Mouse (Mus musculus): ENCODE measurements around the gene Chd1l. TPM values are rescaled to one million over a fixed set of nuclear protein-coding genes. Genes with fewer than 3 reads are reported as not detected.

The Chd1l gene
- total RNA-seq, 2 experiments from 2014 or later, result 10.2 to 10.5 TPM

DNA sequence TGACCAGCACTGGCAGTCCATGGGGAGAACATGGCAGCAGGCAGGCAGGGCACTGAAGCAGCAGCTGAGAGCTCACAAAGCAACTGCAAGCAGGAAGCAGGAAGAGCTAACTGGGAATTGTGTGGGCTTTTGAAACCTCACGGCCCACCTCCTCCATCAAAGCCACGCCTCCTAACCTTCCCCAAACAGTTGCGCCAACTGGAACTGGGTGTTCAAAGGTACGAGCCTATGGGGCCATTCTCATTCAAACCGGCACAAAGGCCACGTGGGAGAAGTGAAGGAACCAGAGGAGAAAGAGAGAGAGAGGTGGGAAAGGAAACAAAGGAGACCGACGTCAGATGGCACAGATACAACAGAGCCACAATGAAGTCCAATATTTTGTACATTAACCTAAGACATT is 63.8 kb downstream of the Chd1l start:
- intact Hi-C loops (cut with DNase I), result no loop called here
- DNase-seq (ENCODE audit: low spot score), result no peak

DNA sequence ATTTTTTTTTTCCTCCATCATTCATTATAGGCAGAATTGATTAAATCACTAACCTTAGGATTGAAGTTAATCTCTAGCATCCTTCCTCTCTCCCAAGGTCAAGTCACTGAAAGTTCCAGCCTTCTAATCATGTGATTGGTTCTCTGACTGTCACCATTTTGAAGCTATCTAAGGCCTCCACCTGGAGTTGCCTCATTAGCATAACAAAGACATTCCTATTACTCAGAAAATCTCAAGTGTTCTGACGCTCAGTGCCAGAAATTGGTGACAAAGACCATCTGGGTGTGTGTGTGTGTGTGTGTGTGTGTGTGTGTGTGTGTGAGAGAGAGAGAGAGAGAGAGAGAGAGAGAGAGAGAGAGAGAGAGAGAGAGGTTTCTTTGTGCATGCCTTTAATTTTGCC is 69.8 kb downstream of the Chd1l start:
- intact Hi-C loops (cut with DNase I), result no loop called here
- DNase-seq (ENCODE audit: low spot score), result no peak

DNA sequence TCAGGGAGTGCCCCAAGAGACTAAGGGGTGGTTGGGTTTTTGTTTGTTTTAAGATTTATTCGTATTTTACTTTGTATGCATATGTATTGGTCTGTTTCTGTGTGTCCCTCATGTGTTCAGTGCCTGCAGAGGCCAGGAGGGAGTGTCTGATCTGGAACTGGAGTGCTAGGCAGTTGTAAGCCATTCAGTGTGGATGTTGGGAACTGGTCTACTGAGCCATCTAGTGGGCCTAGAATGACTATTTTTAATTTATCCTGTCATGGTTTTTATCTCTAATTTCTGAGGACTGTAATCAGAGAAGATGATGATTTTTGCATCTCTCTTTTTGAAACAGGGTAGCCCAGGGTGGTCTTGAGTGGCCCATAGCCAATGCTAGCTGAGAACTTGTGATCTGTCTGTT is 71.4 kb downstream of the Chd1l start:
- intact Hi-C loops (cut with DNase I), result no loop called here
- DNase-seq (ENCODE audit: low spot score), result no peak

DNA sequence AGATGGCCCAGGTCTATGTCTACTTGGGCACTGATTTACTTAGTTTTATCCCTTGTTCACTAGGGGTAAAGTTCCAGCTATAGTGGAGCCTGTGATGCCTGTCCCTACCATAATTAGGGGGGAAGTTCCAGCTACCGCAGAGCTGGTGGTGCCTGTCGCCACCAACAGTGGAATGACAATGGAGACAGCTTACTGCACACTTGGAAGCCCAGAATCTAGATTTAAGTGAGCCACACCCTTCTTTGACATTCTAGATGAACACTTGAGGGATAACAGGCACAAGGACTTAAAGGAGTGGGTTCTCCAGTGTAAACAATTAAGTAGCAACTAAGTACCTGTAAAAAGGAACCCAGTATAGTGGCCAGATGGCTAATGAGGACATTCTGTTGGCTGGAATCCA is 73.0 kb downstream of the Chd1l start:
- intact Hi-C loops (cut with DNase I), result no loop called here
- DNase-seq (ENCODE audit: low spot score), result no peak

DNA sequence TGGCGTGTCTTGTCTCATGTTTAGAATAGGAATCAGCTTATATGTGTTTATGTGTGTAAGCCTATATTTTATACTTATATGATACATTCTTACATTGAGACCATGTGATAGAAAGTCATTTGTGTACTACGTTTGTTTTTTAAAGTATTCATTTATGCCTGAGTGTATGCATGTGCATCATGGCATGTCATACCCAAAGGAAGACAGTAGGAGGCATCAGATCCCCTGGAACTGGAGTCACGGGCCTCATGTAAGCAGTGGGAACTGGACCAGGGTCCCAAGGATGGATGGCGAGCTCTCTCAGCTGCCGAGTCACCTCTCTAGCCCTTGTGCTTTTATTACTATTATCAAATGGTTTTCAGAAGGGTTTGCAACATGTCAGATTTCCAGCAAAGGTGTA is 74.3 kb downstream of the Chd1l start:
- intact Hi-C loops (cut with DNase I), result no loop called here

DNA sequence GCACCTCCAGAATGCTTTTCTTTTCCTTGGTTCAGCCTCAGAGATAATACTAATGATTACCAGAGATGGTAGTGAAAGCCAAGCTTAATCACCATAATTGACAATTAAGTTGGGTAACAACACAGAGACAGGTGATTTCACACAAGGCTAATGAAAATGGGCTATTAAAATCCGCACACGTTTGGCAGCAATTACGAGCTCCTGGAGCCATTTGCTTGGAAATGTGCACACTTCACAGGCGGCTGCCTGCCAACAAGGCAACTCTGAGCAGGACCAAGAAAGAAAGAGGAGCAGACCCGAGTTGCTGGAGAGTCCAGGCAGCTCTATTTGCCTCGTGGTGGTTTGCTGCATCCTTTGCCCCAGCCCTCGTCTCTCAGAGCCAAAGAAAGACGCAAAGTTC is 84.5 kb downstream of the Chd1l start:
- no peak for DNase-seq (ENCODE audit: low spot score)
- intact Hi-C loops (cut with DNase I), result no loop called here

More for the DNA sequence above, 74.3 kb downstream of the Chd1l start:
- no peak for DNase-seq (ENCODE audit: low spot score)

DNA sequence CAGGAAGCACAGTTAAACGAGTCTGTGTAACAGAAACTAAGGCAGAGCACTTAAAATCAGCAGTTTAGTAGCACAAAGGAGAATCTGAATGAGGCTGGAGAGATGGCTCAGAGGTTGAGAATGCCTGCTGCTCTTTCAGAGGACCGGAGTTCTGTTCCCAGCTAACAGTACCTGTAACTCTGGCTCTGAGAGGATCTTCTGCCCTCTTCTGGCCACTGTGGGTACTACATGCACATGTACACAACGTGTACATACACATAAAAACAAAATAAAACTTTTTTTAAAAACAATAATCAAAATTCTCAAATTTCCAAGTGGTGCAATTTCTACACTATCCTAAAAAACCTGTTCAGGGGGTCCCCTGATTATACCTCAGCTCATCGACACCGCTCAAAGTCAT is 85.2 kb downstream of the Chd1l start:
- no peak for DNase-seq (ENCODE audit: low spot score)
- intact Hi-C loops (cut with DNase I), result no loop called here

DNA sequence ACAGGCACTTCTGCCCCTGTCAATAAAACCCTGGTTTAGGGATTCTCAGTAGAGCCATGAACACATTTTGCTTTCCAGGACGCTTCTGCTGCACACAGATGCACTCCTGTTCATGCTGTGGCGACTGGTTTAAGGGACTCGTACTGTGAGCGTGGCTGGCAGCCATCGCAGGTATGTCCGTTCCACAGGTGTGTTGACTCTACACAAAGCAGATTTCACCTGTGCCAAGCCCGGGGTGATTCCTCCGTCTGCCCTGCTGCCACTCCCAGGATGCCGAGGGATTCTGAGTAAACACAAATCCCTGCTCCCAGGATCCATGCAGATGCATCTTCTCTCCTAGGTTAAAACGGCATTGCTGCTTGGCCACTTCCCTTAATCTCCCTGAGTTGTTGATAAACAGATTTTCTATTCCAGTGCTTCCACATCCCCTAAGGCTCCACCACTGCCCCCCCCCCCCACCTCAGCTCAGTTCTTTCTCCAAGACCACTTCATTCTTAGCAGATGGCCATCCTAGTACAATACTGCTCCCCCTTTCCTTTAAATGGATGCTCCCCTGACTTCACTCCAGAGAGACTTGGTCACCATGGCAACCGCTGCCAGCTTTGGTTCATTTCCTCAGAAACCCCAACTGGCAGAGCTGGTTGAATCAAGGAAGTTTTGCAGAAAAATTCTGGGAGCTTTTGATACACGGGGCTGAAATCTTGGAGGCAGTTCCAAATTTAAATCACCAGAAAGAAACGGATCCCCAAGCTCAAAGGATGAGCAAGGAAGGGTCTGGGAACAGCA is 87.9 kb downstream of the Chd1l start:
- intact Hi-C loops (cut with DNase I), result no loop called here
- DNase-seq (ENCODE audit: low spot score), result no peak

DNA sequence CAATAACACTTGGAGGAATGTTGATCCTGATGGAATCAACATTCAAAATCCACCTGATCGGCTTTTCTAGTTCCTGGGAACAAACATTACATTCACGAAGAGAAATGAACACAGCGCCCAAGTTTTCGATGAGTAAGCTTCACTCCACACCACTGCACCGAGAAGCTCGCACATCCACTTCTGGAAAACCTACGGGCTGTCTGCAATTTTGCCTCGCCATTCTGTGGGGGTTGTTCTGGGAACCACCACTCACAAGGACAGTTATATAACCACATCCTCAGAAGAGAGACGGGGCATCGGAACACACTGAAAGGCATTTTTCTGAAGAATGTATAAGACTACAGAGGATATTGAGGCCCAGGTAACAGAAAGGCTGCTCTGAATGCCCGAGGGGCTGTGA is 90.1 kb downstream of the Chd1l start:
- intact Hi-C loops (cut with DNase I), result no loop called here
- no peak for DNase-seq (ENCODE audit: low spot score)

DNA sequence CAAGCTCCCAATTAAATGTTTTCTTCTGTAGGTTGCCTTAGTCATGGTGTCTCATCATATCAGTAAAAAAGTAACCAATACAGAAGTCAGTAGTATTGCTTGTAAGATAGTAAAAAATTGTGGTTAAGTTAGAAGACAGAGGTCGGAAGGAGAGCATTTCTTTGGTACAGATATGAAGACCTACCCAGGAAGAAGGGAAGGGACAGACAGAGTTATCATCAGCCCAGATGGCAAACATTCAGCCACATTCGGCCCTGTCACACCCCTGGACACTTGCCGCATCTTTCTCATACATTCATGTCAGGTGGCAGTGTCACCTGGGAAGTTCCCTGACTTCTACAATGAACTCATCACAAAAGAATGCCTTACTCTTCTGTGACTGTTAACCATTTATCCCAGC is 97.7 kb downstream of the Chd1l start:
- intact Hi-C loops (cut with DNase I), result no loop called here
- no peak for DNase-seq (ENCODE audit: low spot score)

Other genes starting within 250 kb of the Chd1l start
- not detected for gene Olfr1402, start 188.2 kb downstream of the Chd1l start, total RNA-seq (2021)
- 10 to 100 TPM; 10.1 to 11.8 TPM for gene Fmo5, start 18.6 kb upstream of the Chd1l start, total RNA-seq (2021)
- 10 to 100 TPM; 20.5 to 22.1 TPM for gene Prkab2, start 48.0 kb upstream of the Chd1l start, total RNA-seq (2021)
- not detected for gene Gm17651, start 64.5 kb upstream of the Chd1l start, total RNA-seq (2021)

All from heart, postnatal 25 days (tissue).